Mouse (Mus musculus) lung, adult 2 months (tissue): Measurements from ENCODE around the gene Cyp2j9.

ENCODE experiments used
- CTCF ChIP-seq: fragments of 200-500 bp; IDR thresholded peaks from 2 replicates; pipeline ENCODE4 v1.5.1; 2011; ENCODE audit warnings: mild to moderate bottlenecking, low read length, control low read depth; ENCODE audit not compliant: insufficient read depth
- POLR2A ChIP-seq: fragments of 200-500 bp; IDR thresholded peaks from 2 replicates; pipeline ENCODE4 v1.6.1; 2011; ENCODE audit warnings: low read depth, mild to moderate bottlenecking, control low read depth, low read length, borderline replicate concordance; ENCODE audit errors: extremely low read depth

- TF ChIP-seq CTCF (no peak), POLR2A (no peak)
These were observed 31.6 kb downstream of the Cyp2j9 start for GRCm38 (mm10) chr4:96559781-96560180.
